Mouse (Mus musculus): ENCODE results near the gene Tcf7l2. TPM values are rescaled to one million over a fixed set of nuclear protein-coding genes. Genes with fewer than 3 reads are reported as not detected.

Gene Tcf7l2
- polyA plus RNA-seq, 1 experiment, result 10.3 TPM

DNA sequence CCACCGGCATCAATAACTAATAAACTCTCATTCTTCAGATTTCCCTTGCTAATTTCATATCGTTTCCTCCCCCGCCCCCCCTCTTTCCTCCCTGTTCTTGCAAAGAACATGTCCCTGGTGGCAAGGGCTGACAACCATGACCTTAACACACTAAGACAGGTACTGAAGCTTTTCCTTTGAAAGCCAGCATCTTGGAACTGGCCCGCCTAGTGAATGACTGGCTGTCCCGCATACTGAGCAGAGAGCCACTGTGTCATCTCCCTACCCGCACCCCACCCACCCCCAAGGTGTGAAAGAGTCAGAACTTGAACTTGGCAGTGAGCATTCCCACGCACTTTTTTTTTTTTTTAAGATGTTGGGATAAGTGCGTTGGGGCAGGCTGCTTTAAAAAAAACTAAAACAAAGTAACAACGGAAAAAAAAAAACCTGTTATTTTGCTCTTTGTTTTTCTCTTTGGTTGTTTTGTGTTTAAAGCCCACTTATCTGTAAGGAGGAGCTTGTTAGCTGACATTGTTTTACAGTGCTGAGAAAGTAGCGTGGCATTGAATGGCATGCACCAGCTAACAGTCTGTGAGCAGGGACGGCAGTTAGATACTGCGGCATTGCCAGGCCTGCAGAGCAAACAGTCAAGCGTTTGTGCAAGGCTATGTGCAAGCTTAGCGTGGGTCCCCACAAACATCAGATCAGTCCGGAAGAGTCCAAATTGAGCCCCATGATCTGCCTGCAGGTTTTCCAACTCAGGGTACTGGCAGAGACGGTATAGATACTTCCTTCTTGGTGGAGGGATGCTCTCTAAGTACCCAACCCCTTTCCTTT is 185.4 kb downstream of the Tcf7l2 start:
- H3K79me2 ChIP-seq (ENCODE audit: control insufficient read depth, insufficient read depth), result no peaks in the 10 kb centered on the region
- no peak for TF ChIP-seq CTCF (IDR thresholded peaks at IDR 0.05; ENCODE audit: control insufficient read depth, insufficient read depth, insufficient read length)
- no peak for TF ChIP-seq MYOG (IDR thresholded peaks at IDR 0.05; ENCODE audit: control insufficient read depth, extremely low read depth, insufficient read length)
- TF ChIP-seq CEBPB (IDR thresholded peaks at IDR 0.05; ENCODE audit: low read depth), result no peak
- no peak for TF ChIP-seq FOSL1 (IDR thresholded peaks at IDR 0.05; ENCODE audit: insufficient read depth, low read length, poor library complexity, severe bottlenecking)
- TF ChIP-seq MYOD1 (IDR thresholded peaks at IDR 0.05; ENCODE audit: control insufficient read depth, insufficient read length, low read depth), result no peak
- TF ChIP-seq MAX (IDR thresholded peaks at IDR 0.05), result no peak
- TF ChIP-seq USF1 (IDR thresholded peaks at IDR 0.05; ENCODE audit: low read depth), result no peak
- peaks cover 37% of the 10 kb centered on the region for H3K36me3 ChIP-seq (ENCODE audit: control insufficient read depth, insufficient read depth)
- H3K79me3 ChIP-seq (ENCODE audit: low read depth), result no peaks in the 10 kb centered on the region
- H3K27me3 ChIP-seq (ENCODE audit: control insufficient read depth, insufficient read depth, insufficient read length), result no peaks in the 10 kb centered on the region
- no peak overlapping the region for H3K4me3 ChIP-seq (ENCODE audit: insufficient read depth, poor library complexity, severe bottlenecking)
- no peak overlapping the region for H3ac ChIP-seq (ENCODE audit: control insufficient read depth, insufficient read length, low read depth)

DNA sequence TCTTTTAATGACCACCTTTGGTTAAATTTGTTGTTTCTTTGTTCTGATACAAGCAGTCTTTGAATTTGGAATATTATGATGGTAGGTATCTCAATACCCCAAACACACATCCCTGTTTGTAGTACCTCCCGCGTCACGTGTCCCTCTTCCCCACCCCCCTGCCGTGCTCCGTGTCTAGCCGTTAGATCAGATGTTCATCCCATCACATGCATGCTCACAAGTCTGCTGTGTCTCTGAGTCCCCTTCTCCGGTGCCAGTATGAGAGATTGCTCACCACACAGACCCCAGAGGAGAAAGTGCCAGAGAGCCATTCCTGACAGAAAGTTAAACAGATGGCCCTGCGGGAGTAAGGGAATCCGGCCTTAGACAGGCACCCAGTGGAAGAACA is 186.0 kb downstream of the Tcf7l2 start:
- Histone ChIP-seq H3ac (ENCODE audit: control insufficient read depth, insufficient read length, low read depth) (no peak overlapping the region), H3K79me3 (ENCODE audit: low read depth) (no peaks in the 10 kb centered on the region), H3K79me2 (ENCODE audit: control insufficient read depth, insufficient read depth) (no peaks in the 10 kb centered on the region), H3K36me3 (ENCODE audit: control insufficient read depth, insufficient read depth) (peaks cover 33% of the 10 kb centered on the region), H3K4me3 (ENCODE audit: insufficient read depth, poor library complexity, severe bottlenecking) (no peak overlapping the region), H3K27me3 (ENCODE audit: control insufficient read depth, insufficient read depth, insufficient read length) (no peaks in the 10 kb centered on the region)
- TF ChIP-seq FOSL1 (IDR thresholded peaks at IDR 0.05; ENCODE audit: insufficient read depth, low read length, poor library complexity, severe bottlenecking) (no peak), USF1 (IDR thresholded peaks at IDR 0.05; ENCODE audit: low read depth) (no peak), MAX (IDR thresholded peaks at IDR 0.05) (no peak), CTCF (IDR thresholded peaks at IDR 0.05; ENCODE audit: control insufficient read depth, insufficient read depth, insufficient read length) (no peak), MYOG (IDR thresholded peaks at IDR 0.05; ENCODE audit: control insufficient read depth, extremely low read depth, insufficient read length) (no peak), MYOD1 (IDR thresholded peaks at IDR 0.05; ENCODE audit: control insufficient read depth, insufficient read length, low read depth) (no peak), CEBPB (IDR thresholded peaks at IDR 0.05; ENCODE audit: low read depth) (no peak)

DNA sequence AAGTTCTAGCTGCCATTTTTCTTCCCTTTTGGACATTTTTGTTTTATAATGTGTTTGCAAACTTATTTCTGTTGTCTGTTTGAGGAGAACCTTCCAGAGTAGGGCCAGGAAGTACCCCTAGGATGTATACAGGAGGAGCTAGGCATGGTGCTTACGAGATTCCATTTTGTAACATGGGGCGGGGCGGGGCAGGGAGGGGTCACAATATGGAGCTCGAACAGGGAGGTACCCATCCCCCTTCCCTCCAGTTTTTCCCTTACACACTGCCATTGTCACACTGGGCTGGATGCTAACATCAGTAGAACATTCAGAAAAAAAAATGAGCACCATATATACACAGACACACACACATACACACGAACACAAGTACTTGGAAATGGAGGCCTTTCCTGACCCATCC is 187.1 kb downstream of the Tcf7l2 start:
- H3ac ChIP-seq (ENCODE audit: control insufficient read depth, insufficient read length, low read depth), result no peak overlapping the region
- H3K4me3 ChIP-seq (ENCODE audit: insufficient read depth, poor library complexity, severe bottlenecking), result no peak overlapping the region
- peaks cover 33% of the 10 kb centered on the region for H3K36me3 ChIP-seq (ENCODE audit: control insufficient read depth, insufficient read depth)
- no peaks in the 10 kb centered on the region for H3K27me3 ChIP-seq (ENCODE audit: control insufficient read depth, insufficient read depth, insufficient read length)
- H3K79me2 ChIP-seq (ENCODE audit: control insufficient read depth, insufficient read depth), result no peaks in the 10 kb centered on the region
- no peaks in the 10 kb centered on the region for H3K79me3 ChIP-seq (ENCODE audit: low read depth)
- TF ChIP-seq MAX (IDR thresholded peaks at IDR 0.05) (no peak), CTCF (IDR thresholded peaks at IDR 0.05; ENCODE audit: control insufficient read depth, insufficient read depth, insufficient read length) (no peak), MYOD1 (IDR thresholded peaks at IDR 0.05; ENCODE audit: control insufficient read depth, insufficient read length, low read depth) (no peak), USF1 (IDR thresholded peaks at IDR 0.05; ENCODE audit: low read depth) (no peak), CEBPB (IDR thresholded peaks at IDR 0.05; ENCODE audit: low read depth) (no peak), FOSL1 (IDR thresholded peaks at IDR 0.05; ENCODE audit: insufficient read depth, low read length, poor library complexity, severe bottlenecking) (no peak)

DNA sequence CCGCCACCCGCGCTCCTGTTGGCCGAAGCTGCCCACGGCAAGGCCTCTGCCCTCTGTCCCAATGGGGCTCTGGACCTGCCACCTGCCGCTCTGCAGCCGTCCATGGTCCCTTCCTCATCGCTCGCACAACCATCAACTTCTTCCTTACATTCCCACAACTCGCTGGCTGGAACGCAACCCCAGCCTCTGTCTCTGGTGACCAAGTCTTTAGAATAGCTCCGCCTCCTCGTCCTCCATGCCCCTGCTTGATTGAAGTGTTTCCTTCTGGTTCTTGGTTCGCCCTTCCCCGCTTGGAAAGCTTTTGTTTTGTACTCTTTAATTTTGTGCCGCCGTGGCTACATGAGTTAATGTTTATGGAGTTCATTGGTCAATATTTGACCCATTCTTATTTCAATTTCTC is 190.0 kb downstream of the Tcf7l2 start:
- TF ChIP-seq CEBPB (IDR thresholded peaks at IDR 0.05; ENCODE audit: low read depth), result no peak
- no peak for TF ChIP-seq MYOG (IDR thresholded peaks at IDR 0.05; ENCODE audit: control insufficient read depth, extremely low read depth, insufficient read length)
- no peak for TF ChIP-seq FOSL1 (IDR thresholded peaks at IDR 0.05; ENCODE audit: insufficient read depth, low read length, poor library complexity, severe bottlenecking)
- no peak for TF ChIP-seq MYOD1 (IDR thresholded peaks at IDR 0.05; ENCODE audit: control insufficient read depth, insufficient read length, low read depth)
- no peak for TF ChIP-seq CTCF (IDR thresholded peaks at IDR 0.05; ENCODE audit: control insufficient read depth, insufficient read depth, insufficient read length)
- no peak for TF ChIP-seq USF1 (IDR thresholded peaks at IDR 0.05; ENCODE audit: low read depth)
- TF ChIP-seq MAX (IDR thresholded peaks at IDR 0.05), result no peak
- Histone ChIP-seq H3K79me2 (ENCODE audit: control insufficient read depth, insufficient read depth) (no peaks in the 10 kb centered on the region), H3K27me3 (ENCODE audit: control insufficient read depth, insufficient read depth, insufficient read length) (no peaks in the 10 kb centered on the region), H3ac (ENCODE audit: control insufficient read depth, insufficient read length, low read depth) (no peak overlapping the region), H3K36me3 (ENCODE audit: control insufficient read depth, insufficient read depth) (peaks cover 28% of the 10 kb centered on the region), H3K79me3 (ENCODE audit: low read depth) (no peaks in the 10 kb centered on the region), H3K4me3 (ENCODE audit: insufficient read depth, poor library complexity, severe bottlenecking) (no peak overlapping the region)

DNA sequence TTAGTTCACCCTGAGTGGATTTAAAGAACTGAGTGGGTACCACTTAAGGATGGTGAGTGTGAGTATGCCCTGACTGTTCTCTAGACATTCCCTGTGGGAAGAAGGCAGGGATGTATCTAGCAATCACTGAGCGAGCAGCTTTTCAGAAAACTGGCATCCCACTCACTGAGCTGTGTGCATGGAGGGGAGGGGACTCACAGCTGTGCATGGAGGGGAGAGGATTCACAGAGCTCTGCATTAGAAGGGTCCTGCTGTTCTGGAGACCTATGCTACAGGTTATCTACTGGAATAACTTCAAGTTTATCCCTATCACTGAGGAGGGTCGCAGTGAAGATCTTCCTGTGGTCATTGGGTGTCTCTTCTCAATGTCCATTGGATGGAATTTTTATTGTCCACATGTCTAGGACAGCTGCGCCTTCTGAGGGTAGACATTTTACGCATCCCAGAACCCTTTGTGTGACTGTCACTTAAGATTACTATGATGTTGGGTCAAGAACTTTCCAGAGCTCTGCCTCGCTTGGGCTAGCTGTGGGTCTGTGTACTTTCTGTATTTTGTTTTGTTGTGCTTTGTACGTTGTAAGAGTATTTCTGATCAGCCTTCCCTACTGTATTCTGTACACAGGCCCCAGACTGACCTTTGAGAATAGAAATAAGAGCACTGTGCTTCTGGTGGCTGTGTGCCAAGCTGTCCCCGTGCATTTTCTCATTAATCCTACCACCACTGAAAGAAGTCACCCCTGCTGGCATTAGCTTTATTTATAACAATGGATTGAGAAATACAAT is 192.5 kb downstream of the Tcf7l2 start:
- Histone ChIP-seq H3ac (ENCODE audit: control insufficient read depth, insufficient read length, low read depth) (no peak overlapping the region), H3K36me3 (ENCODE audit: control insufficient read depth, insufficient read depth) (peaks cover 23% of the 10 kb centered on the region), H3K79me2 (ENCODE audit: control insufficient read depth, insufficient read depth) (no peaks in the 10 kb centered on the region), H3K27me3 (ENCODE audit: control insufficient read depth, insufficient read depth, insufficient read length) (no peaks in the 10 kb centered on the region), H3K4me3 (ENCODE audit: insufficient read depth, poor library complexity, severe bottlenecking) (no peak overlapping the region), H3K79me3 (ENCODE audit: low read depth) (no peaks in the 10 kb centered on the region)
- TF ChIP-seq CEBPB (IDR thresholded peaks at IDR 0.05; ENCODE audit: low read depth), result no peak
- no peak for TF ChIP-seq MYOG (IDR thresholded peaks at IDR 0.05; ENCODE audit: control insufficient read depth, extremely low read depth, insufficient read length)
- no peak for TF ChIP-seq MYOD1 (IDR thresholded peaks at IDR 0.05; ENCODE audit: control insufficient read depth, insufficient read length, low read depth)
- no peak for TF ChIP-seq USF1 (IDR thresholded peaks at IDR 0.05; ENCODE audit: low read depth)
- no peak for TF ChIP-seq CTCF (IDR thresholded peaks at IDR 0.05; ENCODE audit: control insufficient read depth, insufficient read depth, insufficient read length)
- no peak for TF ChIP-seq FOSL1 (IDR thresholded peaks at IDR 0.05; ENCODE audit: insufficient read depth, low read length, poor library complexity, severe bottlenecking)
- no peak for TF ChIP-seq MAX (IDR thresholded peaks at IDR 0.05)
